Mouse (Mus musculus): ENCODE measurements around the gene Id2. TPM values are rescaled to one million over a fixed set of nuclear protein-coding genes. Genes with fewer than 3 reads are reported as not detected.

Gene Id2
- total RNA-seq, 2 experiments from 2014 or later, result 12.6 TPM

Other genes starting within 250 kb of the Id2 start
- 10 to 100 TPM; 69.0 to 76.8 TPM for gene Kidins220, start 122.2 kb downstream of the Id2 start, total RNA-seq (2021)

Measured in heart, postnatal 25 days (tissue).